Mouse (Mus musculus) lung, postnatal 4 days (tissue): ENCODE results near the gene Fbxo47.

ENCODE experiments used
- DNase-seq, 2 experiments: peaks; one replicate each; pipeline ENCODE4 v3.0.0; 2021

Gene Fbxo47

GRCm38 (mm10) chr11:97829365-97829764 is 54.6 kb downstream of the Fbxo47 start:
- DNase-seq: no peak

- peak in 1 of 2 experiments; percentile 10 for DNase-seq
Measured at GRCm38 (mm10) chr11:97827654-97828053, 56.3 kb downstream of the Fbxo47 start.

DNA sequence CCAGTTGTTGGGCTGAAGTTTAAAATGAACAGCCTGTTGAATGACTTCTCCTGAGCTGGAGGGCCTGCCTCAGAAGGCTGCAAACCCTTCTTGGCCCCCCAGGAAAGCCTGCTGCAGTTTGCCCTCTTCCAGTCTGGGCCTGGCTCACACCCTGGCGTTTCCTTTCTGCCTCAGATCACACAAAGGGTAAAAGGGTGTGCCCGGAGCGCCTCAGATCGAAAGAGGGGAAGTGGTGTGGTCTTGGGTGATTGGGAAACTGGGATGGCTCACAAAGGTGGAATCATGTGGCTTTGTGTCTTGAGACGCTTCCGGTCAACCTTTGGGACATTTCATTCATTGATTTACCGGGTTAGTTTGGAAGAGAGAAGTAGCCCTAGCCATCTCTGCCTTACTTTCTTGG is 57.5 kb downstream of the Fbxo47 start:
- peak in 1 of 2 experiments; percentile 54 for DNase-seq

DNA sequence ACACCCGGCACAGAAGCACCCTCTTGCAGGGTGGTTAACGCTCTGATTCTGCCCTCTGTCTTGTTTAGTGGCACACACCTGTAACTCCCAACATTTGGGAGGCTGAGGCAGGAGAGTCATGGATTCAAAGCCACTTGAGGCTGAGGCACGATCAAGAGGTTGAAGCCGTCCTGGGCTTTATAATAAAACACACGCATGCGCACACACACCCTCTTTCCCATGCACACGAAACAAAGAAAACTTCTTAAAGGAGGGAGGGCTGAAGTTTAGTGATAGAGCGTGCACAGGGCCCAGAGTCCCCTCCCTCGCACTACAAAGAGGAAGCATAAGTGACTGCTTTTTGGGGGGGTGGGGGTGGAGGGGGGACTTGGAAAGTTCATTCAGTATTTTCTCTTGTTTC is 58.0 kb downstream of the Fbxo47 start:
- DNase-seq: peak in 1 of 2 experiments; percentile 14

- peak; percentile 67 to 70 for DNase-seq
Measured at GRCm38 (mm10) chr11:97825295-97825694, 58.7 kb downstream of the Fbxo47 start.

GRCm38 (mm10) chr11:97824895-97825294 is 59.1 kb downstream of the Fbxo47 start:
- DNase-seq: peak; percentile 57 to 58

- peak in 1 of 2 experiments; percentile 9 for DNase-seq
Measured at GRCm38 (mm10) chr11:97824168-97824567, 59.8 kb downstream of the Fbxo47 start.

DNA sequence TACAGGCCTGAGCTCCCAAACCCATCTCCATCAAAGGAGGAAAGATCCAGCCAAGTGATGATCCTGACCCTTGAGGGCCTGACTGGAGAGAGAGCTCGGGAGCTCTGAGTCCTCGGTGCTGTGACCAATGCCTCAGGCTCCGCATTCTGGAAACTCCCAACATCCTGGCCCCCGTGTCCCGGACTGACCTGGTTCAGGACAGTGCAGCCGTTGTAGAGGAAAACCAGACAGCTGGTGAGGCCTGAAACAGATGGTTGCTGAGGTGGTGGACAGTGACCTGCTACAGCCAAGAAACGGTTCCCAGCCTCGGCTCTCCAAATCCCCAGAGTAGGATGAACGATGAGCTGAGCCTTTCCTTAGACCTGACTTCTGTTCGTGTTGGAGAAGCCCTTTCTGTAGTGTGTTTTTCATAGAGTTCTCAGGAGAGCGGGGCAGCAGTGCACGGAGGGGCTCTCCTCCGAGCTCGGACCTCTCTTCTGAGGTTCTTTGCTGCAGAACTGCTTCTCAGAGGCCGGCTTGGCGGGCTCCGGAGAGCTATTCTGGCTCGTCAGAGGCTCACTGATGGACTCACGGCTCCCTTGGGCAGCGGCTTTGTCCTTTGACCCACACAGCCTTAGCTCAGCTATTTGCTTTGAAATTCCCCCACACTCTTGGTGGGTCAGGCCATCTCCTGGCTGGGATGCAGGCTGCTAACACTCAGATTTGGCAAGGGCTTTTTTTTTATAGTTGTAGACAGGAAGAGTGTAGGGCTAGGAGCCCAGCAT is 60.9 kb downstream of the Fbxo47 start:
- DNase-seq: no peak

DNA sequence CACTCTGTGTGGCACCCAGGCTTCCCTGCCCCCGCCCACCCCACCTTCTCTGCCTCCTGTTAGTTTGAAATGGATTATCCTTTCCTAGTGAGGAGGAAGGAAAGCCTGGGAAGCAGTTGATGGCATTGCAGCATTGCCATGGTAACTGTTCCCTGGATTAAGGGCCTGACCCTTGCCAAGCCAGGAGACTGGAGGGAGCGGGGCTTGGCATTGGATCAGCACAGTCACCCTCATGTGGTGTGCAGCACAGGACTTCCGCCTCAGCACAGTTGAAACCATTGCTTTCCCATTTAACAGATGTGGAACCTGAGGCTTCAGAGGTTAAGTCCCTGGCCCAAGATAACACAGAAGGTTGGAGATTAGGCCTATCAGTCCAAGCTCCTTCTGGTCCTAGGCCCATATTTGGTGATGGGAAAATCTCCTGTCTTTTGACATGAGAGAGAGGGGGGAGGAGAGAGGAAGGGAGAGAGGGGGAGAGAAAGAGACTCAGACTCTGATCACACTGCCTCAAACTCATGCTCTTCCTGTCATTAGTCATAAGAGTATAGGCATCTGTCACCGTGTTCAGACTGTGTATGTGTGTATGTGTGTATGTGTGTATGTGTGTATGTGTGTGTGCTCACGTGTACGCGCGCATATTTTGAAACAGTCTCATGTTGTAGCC is 62.4 kb downstream of the Fbxo47 start:
- DNase-seq: no peak

DNA sequence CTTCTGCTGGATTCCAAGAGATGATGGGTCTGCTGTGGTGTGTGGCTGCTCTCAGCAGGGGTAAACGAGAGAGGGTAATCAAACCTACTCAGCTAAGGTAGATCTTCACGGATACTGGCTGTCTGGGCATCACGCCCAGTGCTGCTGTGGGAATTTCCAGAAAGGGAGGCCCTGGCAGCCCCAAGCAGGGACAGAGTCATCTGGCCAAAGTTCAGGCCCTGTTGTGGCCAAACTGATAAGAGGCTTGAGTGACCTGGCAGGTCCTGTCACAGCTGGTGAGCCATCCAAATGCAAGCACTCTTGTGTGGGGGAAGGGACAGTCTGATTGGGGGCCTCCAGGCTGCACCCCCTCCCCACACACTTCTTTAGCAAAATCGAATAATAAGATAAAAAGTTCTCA is 63.1 kb downstream of the Fbxo47 start:
- DNase-seq: no peak

GRCm38 (mm10) chr11:97819923-97820322 is 64.0 kb downstream of the Fbxo47 start:
- no peak for DNase-seq

GRCm38 (mm10) chr11:97819102-97819501 is 64.9 kb downstream of the Fbxo47 start:
- no peak for DNase-seq

GRCm38 (mm10) chr11:97818571-97818970 is 65.4 kb downstream of the Fbxo47 start:
- peak; percentile 57 to 68 for DNase-seq

DNA sequence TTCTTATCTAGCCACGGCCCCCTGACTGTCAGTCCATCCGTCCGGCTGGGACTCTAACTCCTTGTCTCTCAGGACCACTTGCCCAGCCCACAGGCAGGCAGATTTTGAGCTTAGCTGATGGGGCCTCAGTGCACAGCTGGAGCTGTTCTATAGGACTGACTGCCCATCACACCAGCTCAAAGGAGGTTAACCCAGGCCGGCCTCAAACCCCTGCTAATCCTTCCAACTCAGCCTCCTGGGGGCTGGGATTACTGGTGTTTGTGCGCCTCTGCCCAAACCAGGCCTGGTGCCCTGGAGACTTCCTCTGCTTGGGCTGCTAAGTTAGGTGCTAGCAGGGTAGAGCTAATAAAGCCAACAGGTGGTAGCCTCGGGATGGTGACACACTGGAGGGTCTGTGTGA is 66.0 kb downstream of the Fbxo47 start:
- no peak for DNase-seq

DNA sequence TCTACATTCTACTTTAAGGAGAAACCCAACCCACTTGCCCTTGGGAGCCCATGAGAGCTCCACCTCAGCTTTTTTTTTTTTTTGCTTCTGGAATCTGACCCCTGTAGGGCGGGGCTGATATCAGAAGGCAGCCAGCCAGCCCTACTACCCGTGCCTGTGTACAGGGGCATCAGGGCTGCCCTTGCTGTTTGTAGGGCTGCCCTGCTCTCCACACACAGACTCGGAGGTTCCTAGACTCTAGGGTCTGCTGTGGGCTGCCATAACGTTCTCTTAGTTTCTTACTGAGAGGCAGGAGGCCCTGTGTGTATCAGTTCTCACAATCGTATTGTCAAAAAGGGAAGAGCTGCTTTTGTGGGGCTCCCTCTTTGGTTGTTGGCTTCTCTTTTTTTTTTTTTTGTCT is 66.6 kb downstream of the Fbxo47 start:
- no peak for DNase-seq

DNA sequence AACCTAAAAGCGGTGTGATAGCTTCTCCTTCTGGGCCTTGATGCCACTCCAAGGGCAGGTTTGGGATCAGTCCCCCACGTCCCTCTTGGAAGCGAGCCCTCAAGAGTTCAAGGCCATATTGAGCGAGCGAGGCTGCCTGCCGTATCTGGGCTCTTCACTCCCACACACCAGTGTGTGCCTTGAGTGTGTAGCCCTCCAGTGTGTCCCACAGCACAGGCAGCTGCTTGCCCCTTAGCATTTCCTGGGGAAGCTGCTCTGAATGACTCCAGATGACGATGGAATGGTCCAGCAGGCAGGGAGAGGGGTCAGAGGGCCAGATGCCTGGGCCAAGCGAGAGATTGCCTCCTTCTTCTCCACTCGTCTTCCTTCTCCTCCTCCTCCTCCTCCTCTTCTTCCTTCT is 67.0 kb downstream of the Fbxo47 start:
- no peak for DNase-seq

DNA sequence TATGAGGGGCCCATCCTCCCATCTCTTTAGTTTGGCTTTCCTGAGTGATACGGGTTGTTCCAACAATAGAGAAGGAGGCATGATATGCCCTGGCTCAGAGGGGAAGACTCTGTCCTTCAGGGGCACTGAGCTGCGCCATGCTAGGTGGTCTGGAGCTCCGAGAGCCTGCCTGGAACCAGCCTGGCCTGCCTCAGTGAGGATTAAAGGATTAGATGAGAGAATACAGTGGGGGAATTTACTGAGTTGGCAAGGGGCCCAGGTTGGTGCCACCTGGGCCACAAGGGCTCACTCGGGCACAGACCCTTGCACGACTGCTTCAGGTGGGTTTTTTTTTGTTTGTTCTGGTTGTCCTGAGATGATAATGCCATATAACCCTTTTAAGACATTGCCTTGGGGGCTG is 67.8 kb downstream of the Fbxo47 start:
- no peak for DNase-seq

DNA sequence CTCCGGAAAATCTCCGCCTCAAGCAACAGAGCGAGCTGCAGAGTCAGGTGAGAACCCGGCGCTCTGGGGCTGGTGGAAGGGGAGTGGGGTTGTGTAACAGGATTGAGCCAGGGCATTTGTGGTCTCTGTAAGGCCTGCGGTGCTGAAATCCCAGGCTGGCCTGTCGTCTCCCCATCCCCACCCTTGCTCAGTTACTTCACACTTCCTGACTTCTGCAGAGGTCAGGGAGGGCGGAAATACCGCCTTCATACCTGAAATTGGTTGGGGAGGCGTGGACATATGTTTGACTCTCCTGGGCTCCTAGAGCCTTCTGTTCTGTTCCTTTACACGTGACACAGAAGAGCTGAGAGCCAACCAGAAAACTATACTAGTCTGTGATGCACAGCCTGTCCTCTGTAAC is 68.2 kb downstream of the Fbxo47 start:
- no peak for DNase-seq

DNA sequence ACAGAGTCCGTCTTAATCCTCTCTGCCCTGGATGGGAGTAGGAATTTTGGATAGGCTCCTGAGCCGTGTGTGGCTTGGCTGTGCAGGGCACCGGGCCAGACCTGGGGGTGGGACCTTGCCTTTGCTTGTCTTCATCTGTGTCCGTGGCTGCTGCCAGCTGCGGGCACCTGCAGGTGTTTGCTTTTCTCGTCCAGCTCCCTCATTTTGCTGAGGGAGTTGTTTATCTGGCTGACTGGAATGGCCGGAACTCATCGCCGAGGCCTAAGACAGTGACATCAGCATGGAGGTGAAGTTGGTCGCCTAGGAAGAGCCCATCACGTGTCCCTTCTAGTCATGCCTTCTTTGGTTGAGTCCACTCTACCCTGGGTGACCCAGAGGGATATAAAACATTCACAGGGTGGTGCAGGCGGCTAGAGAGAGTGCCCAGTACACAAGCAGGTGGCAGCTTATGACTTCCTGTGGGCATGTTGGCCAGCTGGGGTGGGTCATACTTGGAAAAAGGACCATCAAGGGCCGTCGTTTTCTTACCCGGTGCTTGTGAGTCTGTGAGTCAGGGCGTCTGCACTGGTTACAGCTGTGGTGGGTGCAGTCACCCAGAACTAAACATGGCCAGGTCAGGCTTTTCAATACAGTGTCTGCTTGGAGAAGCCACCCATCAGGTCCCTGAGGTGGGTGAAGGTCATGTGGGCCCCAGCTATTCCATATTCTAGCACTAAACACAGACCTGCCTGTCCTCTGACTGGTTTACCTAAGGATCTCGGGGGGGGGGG is 70.0 kb downstream of the Fbxo47 start:
- DNase-seq: peak in 1 of 2 experiments; percentile 50

- DNase-seq: peak in 1 of 2 experiments; percentile 32
Measured at GRCm38 (mm10) chr11:97813085-97813484, 70.9 kb downstream of the Fbxo47 start.

GRCm38 (mm10) chr11:97812491-97812921 is 71.4 kb downstream of the Fbxo47 start:
- no peak for DNase-seq

GRCm38 (mm10) chr11:97811569-97812362 is 72.2 kb downstream of the Fbxo47 start:
- DNase-seq: no peak

DNA sequence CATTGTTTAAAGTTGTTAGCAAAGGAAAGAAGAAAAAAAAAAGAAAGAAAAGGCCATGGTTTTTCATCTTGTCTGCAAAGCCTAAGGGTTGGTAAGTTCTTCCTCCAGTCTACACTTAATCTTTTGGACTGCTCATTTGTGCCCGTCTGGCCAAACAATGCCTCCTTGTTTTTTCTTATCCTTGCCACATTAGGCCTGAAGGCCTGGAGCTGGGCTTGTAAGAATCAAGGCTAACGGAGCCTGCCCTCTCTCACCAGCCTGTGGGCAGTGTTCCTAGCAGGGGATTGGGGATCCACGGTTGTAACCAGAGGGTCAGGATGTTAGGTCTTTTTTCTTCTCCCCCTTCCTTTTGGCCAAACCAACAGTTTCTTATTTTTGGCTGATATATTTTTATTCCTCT is 73.0 kb downstream of the Fbxo47 start:
- no peak for DNase-seq
